Mouse (Mus musculus): Measurements from ENCODE around the gene Tent4a. TPM values are rescaled to one million over a fixed set of nuclear protein-coding genes. Genes with fewer than 3 reads are reported as not detected.

Gene Tent4a
- 16.9 and 25.3 TPM in 2 replicates for polyA plus RNA-seq (2012; rRNA removed)

GRCm38 (mm10) chr13:69534334-69534653 is at the start of gene Tent4a:
Gene Tent4a, minus strand, starts transcription at chr13:69534617.

GRCm38 (mm10) chr13:69533405-69534333 is 748 bp downstream of the Tent4a start, which contains the start of gene Nsun2:
Gene Nsun2, plus strand, starts transcription at chr13:69533746.

Other genes starting within 250 kb of the Tent4a start
- 97.2 and 102 TPM in 2 replicates for gene Nsun2, start 871 bp downstream of the Tent4a start, polyA plus RNA-seq (2012; rRNA removed)
- gene Srd5a1, start 76.8 kb upstream of the Tent4a start, polyA plus RNA-seq (2012; rRNA removed), result 10.7 and 14.1 TPM in 2 replicates
- gene Ube2ql1, start 205.3 kb upstream of the Tent4a start, polyA plus RNA-seq (2012; rRNA removed), result 14.4 and 18.6 TPM in 2 replicates